Mouse (Mus musculus) lung, embryonic 15.5 days (tissue): ENCODE measurements around the gene Tmc5. TPM values are rescaled to one million over a fixed set of nuclear protein-coding genes. Genes with fewer than 3 reads are reported as not detected.

Source experiments
- ATAC-seq: fragments of 200-750 bp; cut with Nextera tagmentation; 2 replicates; pipeline ENCODE4 v1.8.0; 2017; ENCODE audit warnings: moderate number of reproducible peaks, borderline replicate concordance; ENCODE audit not compliant: low FRiP score, low TSS enrichment; ENCODE audit errors: extremely low read depth
- H3K27ac ChIP-seq: fragments of 300-500 bp; sonication (generic); 2 replicates; pipeline ENCODE4 v1.5.1; 2015; ENCODE audit warnings: moderate library complexity, mild to moderate bottlenecking, inconsistent platforms
- H3K27me3 ChIP-seq: fragments of 300-500 bp; sonication (generic); 2 replicates; pipeline ENCODE4 v1.6.1; 2015; ENCODE audit warnings: inconsistent platforms
- H3K36me3 ChIP-seq: fragments of 300-500 bp; sonication (generic); 2 replicates; pipeline ENCODE4 v1.6.1; 2015; ENCODE audit warnings: inconsistent platforms
- H3K4me1 ChIP-seq: fragments of 300-500 bp; sonication (generic); 2 replicates; pipeline ENCODE4 v1.6.1; 2015; ENCODE audit warnings: inconsistent platforms
- H3K4me2 ChIP-seq: fragments of 300-500 bp; sonication (generic); 2 replicates; pipeline ENCODE4 v1.6.1; 2015; ENCODE audit warnings: inconsistent platforms, mild to moderate bottlenecking, moderate library complexity
- H3K4me3 ChIP-seq: fragments of 300-500 bp; sonication (generic); 2 replicates; pipeline ENCODE4 v1.5.1; 2015; ENCODE audit warnings: mild to moderate bottlenecking, inconsistent platforms
- H3K9ac ChIP-seq: fragments of 300-500 bp; sonication (generic); 2 replicates; pipeline ENCODE4 v1.6.1; 2015; ENCODE audit warnings: inconsistent platforms
- H3K9me3 ChIP-seq: fragments of 300-500 bp; sonication (generic); 2 replicates; pipeline ENCODE4 v1.6.1; 2016; ENCODE audit warnings: inconsistent platforms
- WGBS: fragments of 180-500 bp; shearing (Covaris S2); methylation state at CpG from one replicate; pipeline ENCODE4 v1.1.7; 2015; 5-methylcytosine and 5-hydroxymethylcytosine counted together
- polyA plus RNA-seq: library from polyadenylated mRNA; unstranded; fragments of >200 nt; fragmentation: Nextera tagmentation; extraction: Ambion mirVana; gene quantifications from 2 replicates; pipeline ENCODE4 v1.2.1, GENCODE M21; 2015

Tmc5 gene
- polyA plus RNA-seq = 0.21 TPM in 1 of 2 replicates, not detected in the other

DNA sequence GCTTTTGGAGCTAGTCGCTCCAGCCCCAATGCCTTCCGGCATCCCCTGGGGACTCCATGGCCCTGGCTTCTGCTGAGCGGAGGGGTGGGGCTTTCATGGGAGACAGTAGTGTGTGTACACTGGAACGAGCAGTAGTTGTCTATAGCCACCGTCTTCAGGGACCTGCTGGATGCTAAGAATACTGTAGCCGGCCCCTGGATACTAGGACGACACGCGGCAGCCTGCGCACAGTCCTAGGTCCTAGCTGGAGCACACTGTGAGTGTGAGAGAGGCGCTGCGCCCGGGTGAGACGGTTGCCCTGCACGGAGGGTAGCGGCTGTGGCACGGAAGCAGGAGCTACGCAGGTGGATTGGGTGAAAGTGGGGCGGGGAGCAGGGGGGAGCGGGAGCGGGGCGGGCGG is at the start of gene Tmc5:
Gene Tmc5, plus strand, starts transcription at position 97 of the 400 bp plus-strand sequence.
- H3K4me1 ChIP-seq = peaks cover 26% of the 10 kb centered on the region
- peak within 1 kb of the TSS; percentile 48 for H3K4me2 ChIP-seq
- H3K36me3 ChIP-seq = no peaks in the 10 kb centered on the region
- peak within 1 kb of the TSS; percentile 12 for H3K4me3 ChIP-seq
- 6% methylated on average over 23 of the region's 23 CpGs for WGBS
- H3K9ac ChIP-seq = no peak within 1 kb of the TSS
- H3K27me3 ChIP-seq = peaks cover 47% of the 10 kb centered on the region
- no peak within 1 kb of the TSS for H3K27ac ChIP-seq
- no peak for ATAC-seq
- no peaks in the 10 kb centered on the region for H3K9me3 ChIP-seq

DNA sequence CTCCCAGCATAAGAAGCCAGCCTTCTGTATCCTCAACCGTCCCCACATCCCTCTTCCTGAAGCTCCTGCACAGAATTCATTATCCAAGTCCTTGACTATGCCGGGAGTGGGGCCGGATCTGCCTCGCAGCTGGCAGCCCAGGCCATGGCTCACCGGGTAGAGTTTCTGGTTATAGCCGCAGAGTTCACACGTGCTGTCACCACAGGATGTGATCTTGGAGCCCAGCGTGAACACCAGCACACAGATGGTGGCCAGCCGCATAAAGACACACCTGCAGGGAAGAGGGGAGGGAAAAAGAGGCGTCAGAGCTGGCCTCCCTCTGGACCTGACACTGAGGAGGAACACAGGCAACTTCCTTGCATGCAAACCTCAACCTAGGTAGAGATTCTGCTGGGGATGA is 49.6 kb upstream of the Tmc5 start:
- Histone ChIP-seq H3K4me3 (no peak overlapping the region), H3K36me3 (no peaks in the 10 kb centered on the region), H3K9me3 (no peaks in the 10 kb centered on the region), H3K4me1 (no peaks in the 10 kb centered on the region), H3K27me3 (no peaks in the 10 kb centered on the region), H3K9ac (no peak overlapping the region), H3K27ac (no peak overlapping the region), H3K4me2 (no peak overlapping the region)
- no peak for ATAC-seq
- WGBS = 72% methylated on average over 10 of the region's 10 CpGs

DNA sequence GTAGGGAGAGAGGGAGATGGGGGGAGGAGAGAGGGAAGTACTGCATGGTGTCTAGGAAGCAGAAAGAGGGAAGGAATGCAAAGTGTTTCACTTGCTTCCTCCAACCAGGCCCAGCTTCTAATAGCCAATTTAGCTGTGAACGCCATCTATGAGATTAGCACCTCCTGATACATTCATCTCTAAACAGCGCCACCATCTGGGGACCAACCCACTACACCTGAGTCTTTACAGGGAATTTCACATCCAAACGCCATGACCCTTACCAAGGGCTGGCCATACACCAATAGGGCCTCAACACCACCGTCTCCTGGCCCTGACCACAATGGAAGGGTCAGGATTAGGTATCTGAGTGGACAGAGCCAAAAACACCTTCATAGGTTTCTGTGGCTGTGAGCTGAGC is 43.2 kb upstream of the Tmc5 start:
- WGBS = 67% methylated on average over 4 of the region's 4 CpGs
- Histone ChIP-seq H3K9ac (no peak overlapping the region), H3K27ac (no peak overlapping the region), H3K36me3 (no peaks in the 10 kb centered on the region), H3K4me2 (no peak overlapping the region), H3K4me1 (no peaks in the 10 kb centered on the region), H3K4me3 (no peak overlapping the region), H3K9me3 (no peaks in the 10 kb centered on the region), H3K27me3 (no peaks in the 10 kb centered on the region)
- ATAC-seq = no peak

DNA sequence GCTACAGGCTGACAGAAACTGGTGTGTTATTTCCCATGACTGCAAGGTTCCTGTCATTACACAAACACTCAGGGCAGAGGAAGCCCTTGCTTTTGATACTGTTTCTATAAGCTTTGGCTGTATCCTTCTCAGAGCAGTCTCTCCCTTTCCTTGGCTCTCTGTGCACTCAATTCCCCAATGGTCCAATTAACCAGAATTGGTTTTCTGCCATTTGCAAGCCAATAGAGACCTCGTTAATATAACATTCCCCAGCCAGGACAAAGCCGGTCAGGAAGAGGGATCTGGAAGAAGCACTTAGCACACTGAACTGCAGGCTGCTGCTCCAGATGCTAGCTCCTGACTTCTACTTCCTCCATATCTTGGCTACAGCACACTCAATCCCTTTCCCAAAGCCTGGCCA is 42.8 kb upstream of the Tmc5 start:
- Histone ChIP-seq H3K4me3 (no peak overlapping the region), H3K9me3 (no peaks in the 10 kb centered on the region), H3K9ac (no peak overlapping the region), H3K27ac (no peak overlapping the region), H3K36me3 (no peaks in the 10 kb centered on the region), H3K4me2 (no peak overlapping the region), H3K27me3 (no peaks in the 10 kb centered on the region), H3K4me1 (no peaks in the 10 kb centered on the region)
- ATAC-seq = no peak
- 94% methylated on average over 2 of the region's 2 CpGs for WGBS

DNA sequence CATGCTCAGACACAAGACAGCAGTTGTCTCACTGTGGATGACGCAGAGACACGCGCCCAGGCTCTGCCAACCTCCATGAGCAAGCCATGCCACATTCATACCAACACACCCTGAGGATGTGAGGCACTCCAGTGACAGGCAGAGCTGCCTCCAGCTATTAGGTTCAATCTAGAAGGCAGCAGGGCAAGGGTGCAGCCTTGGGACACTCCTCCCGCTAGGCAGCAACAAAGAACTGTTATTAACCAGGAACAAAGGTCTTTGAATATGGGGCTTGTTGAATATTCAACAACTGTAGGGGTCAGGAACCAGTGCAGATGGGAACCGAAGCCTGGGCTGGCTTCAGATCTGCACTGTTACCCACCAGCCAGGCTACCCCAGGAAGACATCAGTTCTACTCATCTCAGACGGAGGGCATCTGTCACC is 28.0 kb upstream of the Tmc5 start:
- no peak for ATAC-seq
- H3K9ac ChIP-seq = no peak overlapping the region
- H3K4me1 ChIP-seq = no peaks in the 10 kb centered on the region
- no peak overlapping the region for H3K4me3 ChIP-seq
- H3K36me3 ChIP-seq = no peaks in the 10 kb centered on the region
- no peak overlapping the region for H3K4me2 ChIP-seq
- no peak overlapping the region for H3K27ac ChIP-seq
- no peaks in the 10 kb centered on the region for H3K27me3 ChIP-seq
- 79% methylated on average over 6 of the region's 6 CpGs for WGBS
- H3K9me3 ChIP-seq = no peaks in the 10 kb centered on the region

DNA sequence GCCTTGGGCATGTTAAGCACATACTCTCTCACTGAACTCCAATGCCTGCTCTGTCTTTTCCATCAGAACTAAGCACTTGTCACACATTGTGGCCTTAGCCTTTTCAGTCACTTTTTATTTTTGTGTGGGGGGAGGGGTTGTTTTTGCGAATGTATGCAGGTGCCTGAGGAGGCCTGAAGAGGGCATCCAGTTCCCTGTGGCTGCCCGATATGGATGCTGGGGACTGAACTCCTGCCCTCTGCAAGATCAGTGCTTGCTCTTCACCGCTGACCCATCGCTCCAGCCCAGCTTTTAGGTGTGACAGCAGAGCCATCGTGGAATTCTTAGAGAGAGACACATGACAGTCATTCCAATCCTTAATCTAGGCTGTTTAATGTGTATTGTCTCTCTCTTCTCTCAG is 25.7 kb upstream of the Tmc5 start:
- 52% methylated on average over 5 of the region's 5 CpGs for WGBS
- no peak for ATAC-seq
- no peak overlapping the region for H3K4me3 ChIP-seq

DNA sequence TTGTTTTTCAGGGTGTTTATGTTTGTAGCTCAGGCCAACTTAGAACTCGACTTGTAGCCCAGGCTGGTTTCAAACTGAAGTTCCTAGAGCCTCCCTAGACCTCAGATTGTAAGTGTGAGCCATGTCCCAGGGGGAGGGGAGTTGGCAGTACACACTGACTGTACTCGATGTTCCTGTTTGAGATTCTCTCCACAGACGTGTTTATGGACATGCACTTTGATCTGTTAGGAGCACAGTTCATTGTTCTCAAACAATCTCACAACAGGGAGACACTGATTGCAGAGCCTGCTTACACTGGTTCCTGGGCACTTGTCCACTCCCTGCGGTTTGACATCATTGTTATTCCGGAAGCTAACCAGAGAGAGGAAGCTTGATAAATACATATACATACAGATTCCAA is 25.1 kb upstream of the Tmc5 start:
- no peak overlapping the region for H3K27ac ChIP-seq
- H3K4me1 ChIP-seq = no peaks in the 10 kb centered on the region
- 56% methylated on average over 5 of the region's 5 CpGs for WGBS
- ATAC-seq = no peak
- H3K36me3 ChIP-seq = no peaks in the 10 kb centered on the region
- no peaks in the 10 kb centered on the region for H3K27me3 ChIP-seq
- H3K4me3 ChIP-seq = no peak overlapping the region
- no peak overlapping the region for H3K4me2 ChIP-seq
- H3K9ac ChIP-seq = no peak overlapping the region
- H3K9me3 ChIP-seq = no peaks in the 10 kb centered on the region

More for the DNA sequence above, 25.7 kb upstream of the Tmc5 start:
- no peak overlapping the region for H3K27ac ChIP-seq
- H3K9me3 ChIP-seq = no peaks in the 10 kb centered on the region
- H3K27me3 ChIP-seq = no peaks in the 10 kb centered on the region
- H3K36me3 ChIP-seq = no peaks in the 10 kb centered on the region
- H3K4me2 ChIP-seq = no peak overlapping the region
- H3K9ac ChIP-seq = no peak overlapping the region
- no peaks in the 10 kb centered on the region for H3K4me1 ChIP-seq

DNA sequence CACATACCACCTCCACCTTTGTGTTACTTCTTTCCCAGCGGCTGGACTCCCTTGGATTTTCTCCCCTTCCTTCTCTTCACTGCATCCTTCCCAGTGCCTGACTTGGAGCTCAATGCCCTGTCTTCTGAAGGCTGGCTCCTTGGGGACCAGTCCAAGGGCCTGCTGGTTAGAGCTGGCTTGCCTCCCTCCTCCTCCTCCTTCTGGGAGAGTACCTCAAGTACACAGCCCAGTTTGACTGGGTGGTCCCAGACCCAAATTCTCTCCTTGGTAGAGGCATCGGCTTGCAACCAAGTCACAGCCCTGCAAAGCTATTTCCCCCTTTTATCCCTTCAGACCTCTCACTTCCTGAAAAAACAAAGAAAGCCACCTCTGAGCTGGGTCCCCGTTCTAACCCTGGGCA is 18.8 kb upstream of the Tmc5 start:
- 61% methylated on average over 3 of the region's 3 CpGs for WGBS
- H3K27ac ChIP-seq = no peak overlapping the region

DNA sequence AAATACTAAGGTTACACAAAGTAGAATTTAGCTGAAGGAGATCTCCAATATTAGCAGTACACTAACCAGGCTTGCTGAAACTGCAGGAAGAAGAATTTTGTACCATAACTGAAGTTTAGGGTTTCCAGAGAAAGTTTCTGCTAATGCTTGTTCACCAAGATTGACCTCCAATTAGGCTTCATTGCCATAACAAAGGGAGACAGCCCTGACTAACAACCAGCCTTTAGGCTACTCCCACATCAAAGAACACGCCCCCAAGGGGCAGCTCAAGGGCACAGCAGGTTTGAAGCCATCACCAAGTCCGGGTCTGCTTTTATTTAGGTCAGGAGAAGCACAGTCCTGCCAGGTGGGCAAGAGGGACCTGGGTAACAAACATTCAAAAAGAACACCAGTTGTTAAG is 17.2 kb upstream of the Tmc5 start:
- Histone ChIP-seq H3K9ac (no peak overlapping the region), H3K27me3 (no peaks in the 10 kb centered on the region), H3K27ac (no peak overlapping the region), H3K4me3 (no peak overlapping the region), H3K36me3 (no peaks in the 10 kb centered on the region), H3K4me2 (no peak overlapping the region), H3K4me1 (peaks cover 10% of the 10 kb centered on the region; the same call in 1 of the 2 replicates), H3K9me3 (no peaks in the 10 kb centered on the region)
- no peak for ATAC-seq
- WGBS = 70% methylated on average over 2 of the region's 2 CpGs

More for the DNA sequence above, 18.8 kb upstream of the Tmc5 start:
- H3K36me3 ChIP-seq = no peaks in the 10 kb centered on the region
- H3K9me3 ChIP-seq = no peaks in the 10 kb centered on the region
- no peak for ATAC-seq
- H3K4me3 ChIP-seq = no peak overlapping the region
- H3K4me1 ChIP-seq = peaks cover under 1% of the 10 kb centered on the region; the same call in 1 of the 2 replicates
- no peak overlapping the region for H3K4me2 ChIP-seq
- no peak overlapping the region for H3K9ac ChIP-seq
- no peaks in the 10 kb centered on the region for H3K27me3 ChIP-seq

DNA sequence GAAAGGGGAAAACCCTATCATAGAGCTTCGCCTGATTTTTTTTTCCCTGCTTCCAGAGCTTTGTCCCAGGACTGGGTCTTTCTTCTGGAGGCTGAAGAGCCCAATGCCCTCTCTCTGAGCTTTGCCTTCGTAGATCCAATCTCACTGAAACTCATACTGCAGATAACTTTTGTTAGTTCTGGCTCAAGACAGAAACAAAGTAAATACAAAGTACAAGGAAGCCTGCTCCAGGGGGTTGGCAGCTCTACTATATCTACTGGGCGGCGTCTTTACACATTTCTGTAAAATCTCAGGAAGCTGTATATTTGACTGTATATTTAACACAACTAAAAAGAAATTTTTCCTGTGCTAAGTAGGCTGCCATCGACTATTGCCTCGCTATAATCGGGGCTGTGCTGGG is 13.3 kb upstream of the Tmc5 start:
- ATAC-seq = 0 out of 2 replicates have a peak, but pooled peaks have one; percentile 13
- peak overlapping the region; percentile 98 for H3K4me2 ChIP-seq
- peak overlapping the region; percentile 63 for H3K9ac ChIP-seq
- H3K4me3 ChIP-seq = peak overlapping the region; percentile 66
- 10% methylated on average over 7 of the region's 7 CpGs for WGBS
- H3K27me3 ChIP-seq = no peaks in the 10 kb centered on the region
- peak overlapping the region; percentile 47; the same call in 1 of the 2 replicates for H3K27ac ChIP-seq
- H3K36me3 ChIP-seq = no peaks in the 10 kb centered on the region
- no peaks in the 10 kb centered on the region for H3K9me3 ChIP-seq
- peaks cover 10% of the 10 kb centered on the region; the same call in 1 of the 2 replicates for H3K4me1 ChIP-seq

DNA sequence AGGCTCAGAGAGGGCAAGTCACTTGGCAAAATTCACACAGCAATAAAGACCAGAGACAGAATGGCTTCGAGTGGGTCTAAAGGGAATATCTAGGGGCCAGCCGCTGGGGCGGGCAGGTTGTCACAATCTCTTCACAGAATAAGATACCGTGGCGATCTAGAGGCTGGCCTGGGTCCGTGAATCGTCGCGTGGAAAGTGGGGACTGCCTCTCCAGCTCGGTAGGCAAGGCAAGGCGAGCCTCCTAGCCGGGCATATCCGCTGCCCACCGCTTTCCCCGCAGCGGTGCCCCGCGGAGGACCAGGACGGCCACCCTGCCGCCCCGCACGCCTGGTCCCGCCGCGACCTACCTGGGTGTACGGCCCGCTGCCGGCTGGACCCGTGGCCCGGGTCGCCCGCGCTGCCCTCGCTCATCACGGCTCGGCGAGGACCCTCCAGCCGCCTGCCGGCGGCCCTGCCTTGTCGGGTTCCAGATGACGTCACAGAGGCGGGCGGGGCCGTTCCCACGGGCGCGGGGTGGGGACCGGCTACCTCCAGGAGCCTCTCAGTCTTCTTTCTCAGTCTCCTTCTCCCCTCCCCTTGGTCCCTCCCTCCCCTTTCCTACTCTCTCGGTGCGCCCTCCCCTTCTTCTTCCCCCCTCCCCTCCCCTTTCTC is 12.7 kb upstream of the Tmc5 start, which contains the start of gene Tmc7:
Gene Tmc7, minus strand, starts transcription at position 480 of the 651 bp plus-strand sequence.
- peak; percentile 77; the same call in 1 of the 2 replicates for ATAC-seq
- WGBS = under 1% methylated on average over 50 of the region's 51 CpGs
- Histone ChIP-seq H3K4me2 (peak within 1 kb of the TSS; percentile 98), H3K27ac (peak within 1 kb of the TSS; percentile 47; the same call in 1 of the 2 replicates), H3K36me3 (no peaks in the 10 kb centered on the region), H3K9me3 (no peaks in the 10 kb centered on the region), H3K9ac (peak within 1 kb of the TSS; percentile 63), H3K27me3 (no peaks in the 10 kb centered on the region), H3K4me1 (peaks cover 10% of the 10 kb centered on the region; the same call in 1 of the 2 replicates), H3K4me3 (peak within 1 kb of the TSS; percentile 66)

DNA sequence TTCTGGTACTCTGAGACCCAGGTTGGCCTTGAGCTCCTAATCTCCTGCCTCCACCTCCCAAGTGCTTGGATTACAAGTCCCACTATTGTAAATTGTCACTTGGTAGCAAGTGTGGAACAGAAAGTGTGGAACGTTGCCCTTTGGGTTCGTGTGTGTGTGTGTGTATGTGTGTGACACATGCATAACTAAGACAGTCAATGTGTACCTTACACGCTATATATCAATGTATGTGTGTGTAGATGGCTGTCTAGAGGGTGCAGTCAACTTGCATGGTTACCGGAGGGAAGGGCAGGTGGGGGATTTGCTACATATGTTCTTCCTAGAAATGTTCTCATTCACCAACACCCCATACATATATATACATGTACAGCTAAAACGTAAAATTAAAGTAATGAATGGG is 12.2 kb upstream of the Tmc5 start:
- 51% methylated on average over 5 of the region's 5 CpGs for WGBS
- Histone ChIP-seq H3K36me3 (no peaks in the 10 kb centered on the region), H3K4me1 (peaks cover 10% of the 10 kb centered on the region; the same call in 1 of the 2 replicates), H3K9ac (no peak overlapping the region), H3K4me2 (peak overlapping the region; percentile 98), H3K27me3 (no peaks in the 10 kb centered on the region), H3K27ac (no peak overlapping the region), H3K4me3 (peak overlapping the region; percentile 66), H3K9me3 (no peaks in the 10 kb centered on the region)
- ATAC-seq = no peak
